In the genomic region with DNA sequence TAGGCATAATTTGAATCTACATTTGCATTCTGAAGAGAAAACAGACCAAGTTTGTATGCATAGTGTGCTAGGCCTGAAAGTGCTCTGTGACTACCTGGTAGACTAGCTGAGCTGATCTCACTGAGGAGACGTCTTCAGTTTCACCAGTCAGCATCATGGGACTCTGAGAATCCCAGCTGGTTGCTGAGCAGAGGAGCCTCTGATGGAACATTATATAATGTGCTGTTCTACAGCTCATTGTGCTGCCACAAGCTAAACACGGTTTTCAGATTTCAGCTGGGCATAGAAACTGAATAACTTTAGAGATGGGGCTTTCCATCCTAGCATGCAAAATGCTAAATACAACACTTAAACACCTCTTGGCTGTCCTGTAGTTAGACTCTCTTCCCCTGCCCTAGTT, we compare ENCODE assay signal across 13 mouse cellular contexts.
"Had no signal": no experiment of that assay in that cellular context is flagged by ENCODE, and none has a peak within 500 bp of the region (broad histone marks: within the 10 kb centered on the region; RNA-seq: fewer than 3 reads in every experiment).

No protein-coding gene starts in this region.

- ATAC-seq: intestine, embryonic 16.5 days had no signal

- H3K27ac ChIP-seq: kidney, postnatal 0 days; liver, embryonic 13.5 days; stomach, postnatal 0 days had no signal

- H3K4me3 ChIP-seq: liver, embryonic 13.5 days had no signal

- H3K9me3 ChIP-seq: liver, embryonic 13.5 days had no signal

- H3K36me3 ChIP-seq: liver, embryonic 13.5 days had no signal

- H3K4me2 ChIP-seq: liver, embryonic 13.5 days; midbrain, embryonic 11.5 days had no signal

- H3K9ac ChIP-seq: liver, embryonic 13.5 days had no signal

- DNase-seq: kidney, adult 2 months; kidney, postnatal 25 days; liver, embryonic 13.5 days; lung, adult 2 months; lung, postnatal 14 days; lung, postnatal 4 days; midbrain, embryonic 14.5 days; right cerebral cortex, postnatal 4 days; thymus, postnatal 36 days had no signal

- H3K4me1 ChIP-seq: liver, embryonic 13.5 days had no signal
